Mouse (Mus musculus): ENCODE measurements around the gene Olfr1241. TPM values are rescaled to one million over a fixed set of nuclear protein-coding genes. Genes with fewer than 3 reads are reported as not detected.

The Olfr1241 gene
- not detected in 2 replicates for polyA plus RNA-seq (2012; rRNA removed)

DNA sequence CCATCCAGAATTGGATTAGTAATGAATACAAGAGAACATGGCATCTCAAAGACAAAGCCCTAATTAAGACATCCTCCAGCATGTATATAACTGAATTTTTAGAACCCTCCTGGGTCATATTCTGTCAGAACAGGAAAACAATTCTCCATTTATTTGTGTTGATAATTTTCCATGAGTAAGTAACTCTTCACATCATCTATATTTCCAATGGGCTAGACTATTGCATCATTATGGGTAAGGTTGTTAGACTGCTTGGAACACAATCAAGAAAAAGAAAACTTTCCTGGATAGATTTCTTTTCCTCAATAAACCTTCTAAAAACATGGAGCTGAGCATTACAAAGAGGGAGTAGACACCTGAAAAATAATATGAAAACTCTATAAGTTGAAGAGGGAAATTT, at the start of gene Olfr1241:
TSS of gene Olfr1241 (minus strand) at position 101 of the 400 bp plus-strand sequence.

DNA sequence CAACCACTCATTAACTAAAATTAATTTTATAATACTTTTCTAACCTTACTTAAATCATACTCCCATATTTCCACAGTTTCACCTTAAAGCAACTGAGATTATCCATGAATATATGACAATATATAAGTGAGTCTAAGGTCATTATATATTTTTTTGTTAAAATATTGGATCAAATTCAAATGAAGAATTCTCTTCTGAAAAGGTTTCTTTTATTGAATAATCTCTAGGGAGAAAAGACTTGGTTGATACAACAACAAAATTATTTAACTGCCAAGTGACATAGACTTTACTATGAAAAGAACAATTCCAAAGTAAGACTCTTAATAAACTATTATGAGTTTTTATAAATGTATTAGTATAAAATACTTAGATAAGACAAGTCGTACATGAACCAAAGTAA, 44.5 kb upstream of the Olfr1241 start, which contains the start of gene Olfr1243:
TSS of gene Olfr1243 (minus strand) at position 101 of the 400 bp plus-strand sequence.

DNA sequence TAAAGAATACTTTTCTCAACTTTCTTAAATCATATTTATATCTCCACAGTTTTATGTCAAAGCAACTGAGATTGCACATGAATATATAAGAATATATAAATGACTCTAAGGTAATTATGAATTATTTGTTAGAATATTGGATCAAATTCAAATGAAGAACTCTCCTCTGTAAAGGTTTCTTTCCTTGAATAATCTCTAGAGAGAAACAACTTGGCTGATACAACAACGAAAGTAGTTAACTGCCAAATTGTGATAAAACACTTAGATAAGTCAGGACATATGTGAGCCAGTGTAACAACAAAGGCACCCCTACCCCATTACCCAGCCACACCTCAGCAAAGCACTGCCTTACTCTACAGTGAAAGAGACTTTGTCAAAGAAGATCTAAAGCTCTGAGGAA, 11.3 kb upstream of the Olfr1241 start, which contains the start of gene Olfr1242:
TSS of gene Olfr1242 (minus strand) at position 101 of the 400 bp plus-strand sequence.

DNA sequence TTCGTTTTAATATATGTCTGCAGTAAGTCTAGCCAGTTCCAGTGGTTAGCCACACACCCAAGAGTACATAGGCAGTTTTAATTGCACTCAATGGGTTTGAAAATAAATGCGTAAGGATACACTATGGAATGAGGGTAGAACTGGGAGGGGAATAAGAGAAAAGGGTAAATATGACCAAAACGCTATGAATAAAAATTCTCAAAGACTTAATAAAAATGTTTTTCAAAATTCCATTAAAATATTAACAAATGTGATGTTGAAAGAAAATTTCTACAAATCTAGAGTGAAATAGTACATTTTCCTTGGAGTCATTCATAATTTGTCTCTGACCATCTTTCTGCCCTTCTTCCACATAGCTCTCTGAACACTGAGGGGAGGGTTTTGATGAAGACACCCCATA, 44.0 kb downstream of the Olfr1241 start, which contains the start of gene Olfr1240:
TSS of gene Olfr1240 (minus strand) at position 101 of the 400 bp plus-strand sequence.

Other genes starting within 250 kb of the Olfr1241 start
- gene Olfr1228, start 233.1 kb downstream of the Olfr1241 start, polyA plus RNA-seq (2012; rRNA removed): not detected in 2 replicates
- not detected in 2 replicates for gene Olfr1229, start 199.1 kb downstream of the Olfr1241 start, polyA plus RNA-seq (2012; rRNA removed)
- gene Olfr1230, start 189.9 kb downstream of the Olfr1241 start, polyA plus RNA-seq (2012; rRNA removed): not detected in 2 replicates
- gene Olfr1231, start 180.1 kb downstream of the Olfr1241 start, polyA plus RNA-seq (2012; rRNA removed): not detected in 2 replicates
- not detected in 2 replicates for gene Olfr1232, start 157.5 kb downstream of the Olfr1241 start, polyA plus RNA-seq (2012; rRNA removed)
- gene Olfr1233, start 144.7 kb downstream of the Olfr1241 start, polyA plus RNA-seq (2012; rRNA removed): not detected in 2 replicates
- not detected in 2 replicates for gene Olfr1234, start 122.3 kb downstream of the Olfr1241 start, polyA plus RNA-seq (2012; rRNA removed)
- not detected in 2 replicates for gene Olfr1238, start 77.5 kb downstream of the Olfr1241 start, polyA plus RNA-seq (2012; rRNA removed)
- not detected in 2 replicates for gene Olfr1239, start 66.7 kb downstream of the Olfr1241 start, polyA plus RNA-seq (2012; rRNA removed)
- gene Olfr1240, start 44.1 kb downstream of the Olfr1241 start, polyA plus RNA-seq (2012; rRNA removed): not detected in 2 replicates
- gene Olfr1242, start 11.2 kb upstream of the Olfr1241 start, polyA plus RNA-seq (2012; rRNA removed): not detected in 2 replicates
- not detected in 2 replicates for gene Olfr1243, start 44.4 kb upstream of the Olfr1241 start, polyA plus RNA-seq (2012; rRNA removed)
- gene Olfr1245, start 91.3 kb upstream of the Olfr1241 start, polyA plus RNA-seq (2012; rRNA removed): not detected in 2 replicates
- not detected in 2 replicates for gene Olfr1246, start 106.0 kb upstream of the Olfr1241 start, polyA plus RNA-seq (2012; rRNA removed)
- gene Olfr1247, start 127.0 kb upstream of the Olfr1241 start, polyA plus RNA-seq (2012; rRNA removed): not detected in 2 replicates
- gene Olfr1248, start 131.1 kb upstream of the Olfr1241 start, polyA plus RNA-seq (2012; rRNA removed): not detected in 2 replicates
- not detected in 2 replicates for gene Olfr1249, start 147.9 kb upstream of the Olfr1241 start, polyA plus RNA-seq (2012; rRNA removed)
- not detected in 2 replicates for gene Olfr1250, start 174.3 kb upstream of the Olfr1241 start, polyA plus RNA-seq (2012; rRNA removed)
- not detected in 2 replicates for gene Olfr1251, start 184.8 kb upstream of the Olfr1241 start, polyA plus RNA-seq (2012; rRNA removed)
- not detected in 2 replicates for gene Olfr1252, start 237.9 kb upstream of the Olfr1241 start, polyA plus RNA-seq (2012; rRNA removed)

Measured in liver, embryonic 18 days (tissue).